Mouse (Mus musculus) spleen, postnatal 0 days (tissue): ENCODE results near the gene Dnase1l3. TPM values are rescaled to one million over a fixed set of nuclear protein-coding genes. Genes with fewer than 3 reads are reported as not detected.

ENCODE experiments used
- polyA plus RNA-seq: library from polyadenylated mRNA; unstranded; fragments of >200 nt; fragmentation: Nextera tagmentation; extraction: Ambion mirVana; gene quantifications from 2 replicates; pipeline ENCODE4 v1.2.1, GENCODE M21; 2015

Dnase1l3 gene
- 0.79 and 1.7 TPM in 2 replicates for polyA plus RNA-seq

GRCm38 (mm10) chr14:7994271-7994767, at the start of gene Dnase1l3:
TSS of gene Dnase1l3 (minus strand) at chr14:7994573.

DNA sequence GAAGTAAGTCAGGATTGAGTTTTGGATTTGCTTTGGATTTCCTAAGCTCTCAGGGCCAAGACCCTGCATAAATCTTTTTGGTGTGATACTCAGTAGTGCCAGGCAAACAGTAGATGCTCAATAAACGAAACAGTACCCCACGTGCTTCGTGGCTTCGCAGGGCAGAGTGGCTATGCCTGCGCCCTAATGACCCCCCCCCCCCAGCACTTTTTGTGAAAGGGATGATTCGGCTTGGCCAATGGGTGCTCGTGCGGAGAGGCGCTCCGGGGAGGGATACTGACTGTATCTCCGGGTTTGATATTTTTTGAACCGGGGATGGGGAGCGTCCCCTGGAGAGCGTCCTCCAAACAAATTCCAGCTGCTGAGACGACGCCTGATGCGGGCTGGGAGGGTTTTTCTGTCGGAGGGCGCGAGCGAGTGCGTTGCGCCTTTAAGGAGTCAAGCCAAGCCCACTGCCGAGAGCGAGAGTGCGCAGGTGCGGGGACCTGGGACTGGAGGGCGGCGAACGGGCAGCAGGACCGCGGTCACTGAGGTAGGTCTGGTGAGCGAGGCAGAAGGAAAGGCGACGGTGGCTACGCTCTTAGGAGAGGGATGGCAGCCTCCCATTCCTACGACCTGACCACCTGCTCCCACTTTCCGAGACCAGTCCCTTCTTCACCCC, 8.2 kb upstream of the Dnase1l3 start, which contains the start of gene Abhd6:
Gene Abhd6 (plus strand): TSS at position 471 of the 661 bp plus-strand sequence.

GRCm38 (mm10) chr14:7957049-7957448, 37.3 kb downstream of the Dnase1l3 start, which contains the start of gene Gm45521:
TSS of gene Gm45521 (plus strand) at chr14:7957288.

Other genes starting within 250 kb of the Dnase1l3 start
- not detected in 2 replicates for gene Gm26661, start 203.0 kb downstream of the Dnase1l3 start, polyA plus RNA-seq
- 2.6 and 3.7 TPM in 2 replicates for gene Flnb, start 176.6 kb downstream of the Dnase1l3 start, polyA plus RNA-seq
- not detected in 2 replicates for gene Gm45521, start 37.3 kb downstream of the Dnase1l3 start, polyA plus RNA-seq
- gene Abhd6, start 8.3 kb upstream of the Dnase1l3 start, polyA plus RNA-seq, result 5.0 and 6.4 TPM in 2 replicates
- gene Rpp14, start 85.8 kb upstream of the Dnase1l3 start, polyA plus RNA-seq, result 41.8 and 42.0 TPM in 2 replicates
- 16.1 and 21.1 TPM in 2 replicates for gene Pxk, start 103.6 kb upstream of the Dnase1l3 start, polyA plus RNA-seq
- 129 and 131 TPM in 2 replicates for gene Pdhb, start 178.5 kb upstream of the Dnase1l3 start, polyA plus RNA-seq
- gene Kctd6, start 219.6 kb upstream of the Dnase1l3 start, polyA plus RNA-seq, result 8.6 and 10.6 TPM in 2 replicates